Mouse (Mus musculus) bone marrow, adult 2 months (tissue): ENCODE data around the gene Tcf3.

Source experiments
- CTCF ChIP-seq: fragments of 200-500 bp; IDR thresholded peaks from 2 replicates; pipeline ENCODE4 v1.5.1; 2011; ENCODE audit warnings: low read length, control low read depth; ENCODE audit not compliant: control insufficient read depth, insufficient read depth
- POLR2A ChIP-seq: fragments of 200-500 bp; IDR thresholded peaks from 2 replicates; pipeline ENCODE4 v1.6.1; 2011; ENCODE audit warnings: low read depth, mild to moderate bottlenecking, control low read depth, low read length, borderline replicate concordance; ENCODE audit not compliant: control insufficient read depth

DNA sequence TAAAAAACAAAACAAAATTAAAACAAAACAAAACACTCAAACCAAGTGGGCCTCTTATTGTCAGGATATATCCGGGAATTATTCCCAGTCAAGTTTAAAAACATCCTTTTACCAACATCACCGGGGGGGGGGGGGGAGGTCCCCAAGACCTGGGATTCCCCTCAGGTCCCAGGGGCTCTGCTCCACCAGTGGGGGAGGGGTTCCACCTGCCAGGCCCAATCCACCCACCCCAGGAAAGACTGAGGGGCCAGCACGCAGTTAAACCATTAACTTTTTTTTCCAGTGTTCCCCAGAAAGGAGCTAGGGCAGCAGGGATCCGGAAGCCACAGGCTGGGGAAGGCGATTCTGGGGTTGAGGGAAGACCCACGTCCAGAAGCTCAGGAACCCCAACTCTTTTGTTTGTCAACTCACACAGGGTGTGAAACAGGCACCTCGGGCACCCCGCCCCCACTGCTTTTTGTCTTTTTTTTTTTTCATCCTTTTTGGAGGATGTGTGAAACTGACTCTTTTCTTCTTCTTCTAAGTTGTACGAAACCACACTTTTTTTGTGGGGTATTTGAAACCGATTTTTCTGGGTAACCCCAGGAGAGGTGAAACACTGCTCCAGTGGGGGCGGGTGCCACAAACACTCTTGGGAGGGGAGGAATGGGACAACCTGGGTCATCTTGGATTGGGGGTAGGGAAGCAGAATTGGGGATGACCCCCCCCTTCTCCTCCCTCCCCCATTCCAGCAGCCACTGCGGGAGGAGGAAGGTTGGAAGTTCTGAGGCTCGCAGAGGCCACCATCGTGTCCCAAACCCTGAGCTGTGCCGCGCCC is 1.7 kb downstream of the Tcf3 start:
- TF ChIP-seq POLR2A (no peak), CTCF (no peak)
